Mouse (Mus musculus) olfactory bulb, adult 2 months (tissue): Measurements from ENCODE around the gene Hpca. TPM values are rescaled to one million over a fixed set of nuclear protein-coding genes. Genes with fewer than 3 reads are reported as not detected.

Source experiments
- H3K27ac ChIP-seq: fragments of 200-500 bp; 2 replicates; pipeline ENCODE4 v1.5.1; 2012; ENCODE audit warnings: low read depth, low read length; ENCODE audit not compliant: insufficient read depth
- H3K4me1 ChIP-seq: fragments of 200-500 bp; 2 replicates; pipeline ENCODE4 v1.6.1; 2012; ENCODE audit warnings: low read length; ENCODE audit not compliant: control insufficient read depth, insufficient read depth
- H3K4me3 ChIP-seq: fragments of 200-500 bp; 2 replicates; pipeline ENCODE4 v1.5.1; 2012; ENCODE audit warnings: mild to moderate bottlenecking, low read depth, low read length, moderate library complexity; ENCODE audit not compliant: insufficient read depth
- CTCF ChIP-seq: fragments of 200-500 bp; IDR thresholded peaks from 2 replicates; pipeline ENCODE4 v1.5.1; 2012; ENCODE audit warnings: low read depth, mild to moderate bottlenecking, low read length, moderate library complexity; ENCODE audit not compliant: insufficient read depth
- POLR2A ChIP-seq: fragments of 200-500 bp; IDR thresholded peaks from 2 replicates; pipeline ENCODE4 v1.6.1; 2012; ENCODE audit warnings: mild to moderate bottlenecking, low read depth, low read length, moderate library complexity; ENCODE audit not compliant: insufficient read depth
- WGBS: fragments of 180-500 bp; shearing (Covaris S2); methylation state at CpG from one replicate; pipeline ENCODE4 v1.1.7; 2018; 5-methylcytosine and 5-hydroxymethylcytosine counted together
- polyA plus RNA-seq: library from polyadenylated mRNA; stranded (reverse); fragments of >200 nt; gene quantifications from 2 replicates; pipeline ENCODE4 v1.2.4, GENCODE M21; 2012; ENCODE audit warnings: low replicate concordance; ENCODE audit not compliant: missing spikeins, insufficient read depth, insufficient read length

Hpca gene
- polyA plus RNA-seq, 1 experiment = not detected

GRCm38 (mm10) chr4:129102133-129102829 is 19.6 kb downstream of the Hpca start:
- Histone ChIP-seq H3K4me3 (no peak overlapping the region), H3K27ac (no peak overlapping the region), H3K4me1 (peaks cover 6% of the 10 kb centered on the region)
- TF ChIP-seq POLR2A = no peak
- TF ChIP-seq CTCF = no peak
- 90% methylated on average over 14 of the region's 14 CpGs for whole genome bisulfite sequencing

GRCm38 (mm10) chr4:129097006-129097405 is 24.8 kb downstream of the Hpca start:
- Histone ChIP-seq H3K4me3 (no peak overlapping the region), H3K27ac (no peak overlapping the region), H3K4me1 (no peaks in the 10 kb centered on the region; the same call in 1 of the 2 replicates)
- 80% methylated on average over 7 of the region's 7 CpGs for WGBS
- TF ChIP-seq CTCF (no peak), POLR2A (no peak)

- Histone ChIP-seq H3K4me1 (no peaks in the 10 kb centered on the region; the same call in 1 of the 2 replicates), H3K4me3 (no peak overlapping the region), H3K27ac (no peak overlapping the region)
- TF ChIP-seq CTCF (no peak), POLR2A (no peak)
- 47% methylated on average over 15 of the region's 15 CpGs for WGBS
These were observed 26.6 kb downstream of the Hpca start for GRCm38 (mm10) chr4:129095276-129095675.

- no peak for TF ChIP-seq CTCF
- no peak for TF ChIP-seq POLR2A
- Histone ChIP-seq H3K4me3 (no peak overlapping the region), H3K4me1 (no peaks in the 10 kb centered on the region), H3K27ac (no peak overlapping the region)
- whole genome bisulfite sequencing = 63% methylated on average over 5 of the region's 5 CpGs
These were observed 34.0 kb downstream of the Hpca start for GRCm38 (mm10) chr4:129087850-129088249.

- no peak overlapping the region for H3K4me3 ChIP-seq
- H3K27ac ChIP-seq = no peak overlapping the region
- no peak for TF ChIP-seq POLR2A
- no peak for TF ChIP-seq CTCF
- 32% methylated on average over 8 of the region's 8 CpGs for WGBS
- H3K4me1 ChIP-seq = peaks cover 8% of the 10 kb centered on the region
These were observed 35.8 kb downstream of the Hpca start for GRCm38 (mm10) chr4:129086078-129086477.

- TF ChIP-seq CTCF = no peak
- no peak for TF ChIP-seq POLR2A
- Histone ChIP-seq H3K4me3 (no peak overlapping the region), H3K27ac (no peak overlapping the region), H3K4me1 (peaks cover 10% of the 10 kb centered on the region)
- 91% methylated on average over 9 of the region's 9 CpGs for WGBS
These were observed 36.9 kb downstream of the Hpca start for GRCm38 (mm10) chr4:129084896-129085295.

- WGBS = 47% methylated on average over 10 of the region's 10 CpGs
- Histone ChIP-seq H3K4me1 (peaks cover 10% of the 10 kb centered on the region), H3K27ac (no peak overlapping the region), H3K4me3 (no peak overlapping the region)
- TF ChIP-seq POLR2A (no peak), CTCF (peak; percentile 33; the same call in 1 of the 2 replicates)
These were observed 39.3 kb downstream of the Hpca start for GRCm38 (mm10) chr4:129082379-129083115.

GRCm38 (mm10) chr4:129081939-129082338 is 39.9 kb downstream of the Hpca start:
- Histone ChIP-seq H3K27ac (no peak overlapping the region), H3K4me3 (no peak overlapping the region), H3K4me1 (peaks cover 10% of the 10 kb centered on the region)
- WGBS = 62% methylated on average over 3 of the region's 3 CpGs
- TF ChIP-seq CTCF (no peak), POLR2A (no peak)

- Histone ChIP-seq H3K27ac (0 out of 2 replicates have a peak overlapping the region, but pooled peaks have one; percentile 9), H3K4me3 (no peak overlapping the region), H3K4me1 (peaks cover 10% of the 10 kb centered on the region)
- TF ChIP-seq CTCF (no peak), POLR2A (no peak)
- 18% methylated on average over 6 of the region's 6 CpGs for WGBS
These were observed 40.3 kb downstream of the Hpca start for GRCm38 (mm10) chr4:129081512-129081911.
